Mouse (Mus musculus): ENCODE data around the gene Rab31.

Gene Rab31

GRCm38 (mm10) chr17:65771951-65772934 lies at the start of gene Rab31:
Gene Rab31 (minus strand): TSS chr17:65772752.
- no peak for DNase-seq (ENCODE audit: low read depth, low spot score)

GRCm38 (mm10) chr17:65820197-65820596 lies 47.6 kb upstream of the Rab31 start:
- no peak for DNase-seq (ENCODE audit: low read depth, low spot score)

GRCm38 (mm10) chr17:65813763-65814162 lies 41.2 kb upstream of the Rab31 start:
- DNase-seq (ENCODE audit: low read depth, low spot score), result no peak

GRCm38 (mm10) chr17:65811032-65811431 lies 38.5 kb upstream of the Rab31 start:
- no peak for DNase-seq (ENCODE audit: low read depth, low spot score)

GRCm38 (mm10) chr17:65806416-65806815 lies 33.9 kb upstream of the Rab31 start:
- no peak for DNase-seq (ENCODE audit: low read depth, low spot score)

- DNase-seq (ENCODE audit: low read depth, low spot score), result no peak
Observed at GRCm38 (mm10) chr17:65805966-65806365, 33.4 kb upstream of the Rab31 start.

GRCm38 (mm10) chr17:65802026-65802425 lies 29.5 kb upstream of the Rab31 start:
- no peak for DNase-seq (ENCODE audit: low read depth, low spot score)

GRCm38 (mm10) chr17:65800451-65800850 lies 27.9 kb upstream of the Rab31 start:
- DNase-seq (ENCODE audit: low read depth, low spot score), result no peak

- DNase-seq (ENCODE audit: low read depth, low spot score), result no peak
Observed at GRCm38 (mm10) chr17:65799353-65799752, 26.8 kb upstream of the Rab31 start.

- no peak for DNase-seq (ENCODE audit: low read depth, low spot score)
Observed at GRCm38 (mm10) chr17:65798446-65798845, 25.9 kb upstream of the Rab31 start.

GRCm38 (mm10) chr17:65796056-65796455 lies 23.5 kb upstream of the Rab31 start:
- DNase-seq (ENCODE audit: low read depth, low spot score), result no peak

- peak; percentile 53 for DNase-seq (ENCODE audit: low read depth, low spot score)
Observed at GRCm38 (mm10) chr17:65794096-65794850, 21.7 kb upstream of the Rab31 start.

- no peak for DNase-seq (ENCODE audit: low read depth, low spot score)
Observed at GRCm38 (mm10) chr17:65793307-65793930, 20.9 kb upstream of the Rab31 start.

- no peak for DNase-seq (ENCODE audit: low read depth, low spot score)
Observed at GRCm38 (mm10) chr17:65791161-65791560, 18.6 kb upstream of the Rab31 start.

GRCm38 (mm10) chr17:65789576-65789975 lies 17.0 kb upstream of the Rab31 start:
- no peak for DNase-seq (ENCODE audit: low read depth, low spot score)

- no peak for DNase-seq (ENCODE audit: low read depth, low spot score)
Observed at GRCm38 (mm10) chr17:65788542-65789291, 16.2 kb upstream of the Rab31 start.

- DNase-seq (ENCODE audit: low read depth, low spot score), result no peak
Observed at GRCm38 (mm10) chr17:65787261-65787660, 14.7 kb upstream of the Rab31 start.

- DNase-seq (ENCODE audit: low read depth, low spot score), result peak; percentile 65
Observed at GRCm38 (mm10) chr17:65786225-65786624, 13.7 kb upstream of the Rab31 start.

- DNase-seq (ENCODE audit: low read depth, low spot score), result no peak
Observed at GRCm38 (mm10) chr17:65785707-65786106, 13.2 kb upstream of the Rab31 start.

GRCm38 (mm10) chr17:65784610-65785140 lies 12.1 kb upstream of the Rab31 start:
- no peak for DNase-seq (ENCODE audit: low read depth, low spot score)
